Mouse (Mus musculus): ENCODE measurements around the gene Dlx5.

Dlx5 gene

GRCm38 (mm10) chr6:6879371-6880325, 2.2 kb downstream of the Dlx5 start:
- no peak for TF ChIP-seq GATA4 (IDR thresholded peaks at IDR 0.05; ENCODE audit: insufficient replicate concordance, low read length)

- TF ChIP-seq GATA4 (IDR thresholded peaks at IDR 0.05; ENCODE audit: insufficient replicate concordance, low read length): no peak
Measured at GRCm38 (mm10) chr6:6878841-6879291, 3.0 kb downstream of the Dlx5 start.

- TF ChIP-seq GATA4 (IDR thresholded peaks at IDR 0.05; ENCODE audit: insufficient replicate concordance, low read length): no peak
Measured at GRCm38 (mm10) chr6:6877981-6878840, 3.7 kb downstream of the Dlx5 start.

- TF ChIP-seq GATA4 (IDR thresholded peaks at IDR 0.05; ENCODE audit: insufficient replicate concordance, low read length): no peak
Measured at GRCm38 (mm10) chr6:6877346-6877910, 4.5 kb downstream of the Dlx5 start.

GRCm38 (mm10) chr6:6876731-6877130, 5.2 kb downstream of the Dlx5 start:
- TF ChIP-seq GATA4 (IDR thresholded peaks at IDR 0.05; ENCODE audit: insufficient replicate concordance, low read length): no peak

- TF ChIP-seq GATA4 (IDR thresholded peaks at IDR 0.05; ENCODE audit: insufficient replicate concordance, low read length): no peak
Measured at GRCm38 (mm10) chr6:6876231-6876630, 5.7 kb downstream of the Dlx5 start.

GRCm38 (mm10) chr6:6875676-6876075, 6.2 kb downstream of the Dlx5 start:
- no peak for TF ChIP-seq GATA4 (IDR thresholded peaks at IDR 0.05; ENCODE audit: insufficient replicate concordance, low read length)

- no peak for TF ChIP-seq GATA4 (IDR thresholded peaks at IDR 0.05; ENCODE audit: insufficient replicate concordance, low read length)
Measured at GRCm38 (mm10) chr6:6875136-6875535, 6.7 kb downstream of the Dlx5 start.

- TF ChIP-seq GATA4 (IDR thresholded peaks at IDR 0.05; ENCODE audit: insufficient replicate concordance, low read length): no peak
Measured at GRCm38 (mm10) chr6:6874073-6874771, 7.7 kb downstream of the Dlx5 start.

- no peak for TF ChIP-seq GATA4 (IDR thresholded peaks at IDR 0.05; ENCODE audit: insufficient replicate concordance, low read length)
Measured at GRCm38 (mm10) chr6:6873476-6874072, 8.3 kb downstream of the Dlx5 start.

- TF ChIP-seq GATA4 (IDR thresholded peaks at IDR 0.05; ENCODE audit: insufficient replicate concordance, low read length): no peak
Measured at GRCm38 (mm10) chr6:6872873-6873272, 9.0 kb downstream of the Dlx5 start.

- no peak for TF ChIP-seq GATA4 (IDR thresholded peaks at IDR 0.05; ENCODE audit: insufficient replicate concordance, low read length)
Measured at GRCm38 (mm10) chr6:6871692-6872091, 10.2 kb downstream of the Dlx5 start.

GRCm38 (mm10) chr6:6870876-6871420, 10.9 kb downstream of the Dlx5 start:
- no peak for TF ChIP-seq GATA4 (IDR thresholded peaks at IDR 0.05; ENCODE audit: insufficient replicate concordance, low read length)

All from liver, adult (tissue).